Mouse (Mus musculus) lung, adult 18-20 months (tissue): ENCODE results near the gene Tbc1d16.

Source experiments
- DNase-seq, 2 experiments: peaks; one replicate each; pipeline ENCODE4 v3.0.0; 2022; ENCODE audit warnings: mixed read lengths in 2 of 2

Gene Tbc1d16

DNA sequence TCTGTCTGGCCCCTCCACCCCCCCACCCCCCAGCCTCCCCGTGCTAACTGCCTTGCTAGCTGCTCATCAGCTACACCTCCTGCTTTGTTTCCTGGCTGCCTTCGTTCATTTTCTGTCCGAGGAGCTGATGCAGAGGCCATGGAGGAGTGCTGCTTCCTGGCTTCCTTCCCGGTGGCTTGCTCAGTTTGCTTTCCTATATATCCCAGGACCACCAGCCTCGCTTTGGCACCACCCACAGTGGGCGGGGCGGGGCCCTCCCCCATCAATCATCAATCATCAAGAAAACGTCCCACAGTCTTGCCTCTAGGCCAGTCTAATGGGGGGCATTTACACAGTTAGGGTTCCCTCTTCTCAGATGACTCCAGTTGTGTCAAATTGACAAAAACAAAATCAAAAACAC is 8.1 kb upstream of the Tbc1d16 start:
- no peak for DNase-seq

DNA sequence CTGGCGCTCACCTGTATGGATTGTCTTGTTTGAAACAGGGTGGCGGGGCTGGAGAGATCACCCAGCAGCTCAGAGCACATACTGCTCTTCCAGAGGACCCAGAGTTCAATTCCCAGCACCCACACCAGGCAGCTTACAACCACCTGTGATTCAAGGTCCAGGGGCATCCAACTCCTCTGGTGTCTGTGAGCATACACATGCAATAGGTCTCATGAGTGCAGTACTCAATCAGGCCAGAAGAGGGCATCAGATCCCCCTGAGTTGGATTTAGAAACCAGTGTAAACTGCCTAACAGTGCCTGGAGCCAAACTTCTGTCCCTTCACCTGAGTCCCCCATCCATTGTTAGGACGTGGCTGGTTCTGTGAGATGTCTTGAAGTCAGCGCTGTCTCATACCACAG is 7.3 kb upstream of the Tbc1d16 start:
- peak in 1 of 2 experiments; percentile 62 for DNase-seq

DNA sequence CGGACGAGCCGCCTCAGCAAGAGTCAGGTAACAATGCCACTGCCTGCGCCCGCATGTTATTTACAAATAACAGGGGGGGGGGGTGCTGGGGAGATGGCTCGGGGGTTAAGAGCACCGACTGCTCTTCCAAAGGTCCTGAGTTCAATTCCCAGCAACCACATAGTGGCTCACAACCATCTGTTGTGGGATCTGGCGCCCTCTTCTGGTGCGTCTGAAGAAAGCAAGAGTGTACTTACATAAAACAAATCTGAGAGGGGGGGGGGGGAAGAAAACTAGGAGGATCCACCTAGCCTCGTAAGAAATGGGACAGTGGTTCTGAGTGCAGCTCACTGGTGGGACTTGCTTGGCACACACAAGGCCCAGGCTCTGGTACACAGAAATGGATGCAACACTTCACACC is 6.5 kb upstream of the Tbc1d16 start:
- no peak for DNase-seq

DNA sequence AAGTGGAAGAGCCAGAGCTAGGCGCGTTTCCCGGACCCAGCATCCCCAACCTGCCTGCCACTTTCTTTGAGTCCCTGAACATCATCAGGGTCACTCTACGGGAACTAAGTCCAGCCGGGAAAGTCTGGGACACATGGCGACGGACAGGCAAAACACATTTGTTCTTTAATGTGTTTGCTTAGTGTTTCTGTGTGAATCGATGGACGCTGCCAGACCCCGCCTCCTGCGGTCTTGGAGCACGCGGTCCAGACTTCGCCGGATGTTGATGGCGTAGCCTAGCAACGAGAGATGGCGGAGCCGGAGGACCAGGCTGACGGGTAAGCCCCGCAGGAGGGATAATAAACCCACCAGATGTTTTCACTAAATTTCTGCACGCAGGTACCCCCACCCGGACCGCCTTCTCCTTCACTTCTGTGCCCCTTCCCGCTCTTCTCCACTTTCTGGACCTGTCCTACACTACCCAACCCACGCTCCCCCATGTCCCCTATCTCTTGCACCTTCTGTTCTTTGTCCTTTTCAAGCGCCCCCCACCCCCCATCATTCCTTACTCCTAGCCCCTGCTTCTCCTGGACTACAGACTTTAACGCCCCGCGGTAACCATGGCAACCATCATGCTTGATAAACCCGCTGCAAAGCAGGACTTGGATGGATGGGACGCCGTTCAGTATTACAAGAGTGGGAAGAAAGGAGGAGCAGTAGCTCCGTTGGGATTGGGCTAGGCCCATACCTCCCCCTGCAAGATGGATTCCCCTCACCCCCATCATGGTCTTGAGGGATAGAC is 737 bp upstream of the Tbc1d16 start:
- DNase-seq: peak; percentile 80 to 88

DNA sequence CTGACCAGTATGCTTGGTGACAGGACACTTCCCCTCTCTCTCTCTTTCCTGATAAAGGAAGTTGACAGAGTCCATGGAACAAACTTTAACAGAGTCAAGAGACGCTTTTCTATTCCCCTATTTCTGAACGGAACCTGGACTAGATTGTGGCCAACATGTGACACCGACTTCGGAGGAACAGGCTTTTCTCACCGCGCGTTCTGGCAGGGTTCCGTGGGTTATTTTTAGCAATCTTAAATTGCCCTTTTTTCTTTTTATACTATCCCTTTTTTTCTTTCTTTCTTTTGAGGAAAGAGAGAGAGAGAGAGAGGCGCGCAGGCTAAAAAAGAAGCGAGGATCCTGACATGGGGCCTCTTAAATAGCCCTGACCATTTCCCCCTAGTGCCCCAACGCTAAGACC is 708 bp downstream of the Tbc1d16 start:
- DNase-seq: no peak

DNA sequence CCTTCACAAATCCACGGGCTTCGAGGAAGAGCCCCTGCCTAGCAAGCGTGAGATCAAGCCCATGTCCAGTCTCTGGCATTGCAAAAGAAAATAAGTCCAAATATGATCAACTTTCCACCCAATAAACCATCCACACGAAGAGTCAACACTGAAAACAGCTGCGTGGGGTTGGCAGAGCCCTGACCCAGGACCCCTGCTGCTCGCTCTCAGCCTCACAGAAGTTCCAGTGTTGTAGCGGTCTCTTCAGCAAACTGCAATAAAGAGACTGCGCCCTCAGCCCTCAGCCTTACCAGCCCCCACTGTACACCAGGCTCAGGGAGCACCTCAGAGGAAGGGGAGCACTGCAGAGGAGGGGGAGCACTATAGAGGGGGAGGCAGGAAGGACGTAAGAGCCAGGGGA is 2.7 kb downstream of the Tbc1d16 start:
- DNase-seq: no peak

DNA sequence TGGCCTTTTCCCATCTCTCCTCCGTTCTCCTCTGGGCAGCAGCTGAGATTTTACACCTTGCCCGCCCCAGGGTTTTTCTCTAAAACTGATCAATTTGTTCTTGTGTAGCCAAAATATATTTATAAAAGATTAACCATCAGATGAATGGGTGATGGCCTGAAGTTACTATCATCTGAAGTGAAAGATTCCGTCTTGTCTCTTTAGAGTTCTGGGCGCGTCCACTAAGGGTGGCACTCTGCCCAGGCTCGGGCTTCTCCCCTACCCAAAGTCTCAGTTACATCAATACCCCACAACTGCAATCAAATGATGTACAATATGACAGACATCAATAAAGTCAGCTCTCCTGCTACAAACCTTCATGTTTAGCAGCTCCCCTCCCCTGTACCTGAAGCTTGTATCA is 3.4 kb downstream of the Tbc1d16 start:
- DNase-seq: no peak

DNA sequence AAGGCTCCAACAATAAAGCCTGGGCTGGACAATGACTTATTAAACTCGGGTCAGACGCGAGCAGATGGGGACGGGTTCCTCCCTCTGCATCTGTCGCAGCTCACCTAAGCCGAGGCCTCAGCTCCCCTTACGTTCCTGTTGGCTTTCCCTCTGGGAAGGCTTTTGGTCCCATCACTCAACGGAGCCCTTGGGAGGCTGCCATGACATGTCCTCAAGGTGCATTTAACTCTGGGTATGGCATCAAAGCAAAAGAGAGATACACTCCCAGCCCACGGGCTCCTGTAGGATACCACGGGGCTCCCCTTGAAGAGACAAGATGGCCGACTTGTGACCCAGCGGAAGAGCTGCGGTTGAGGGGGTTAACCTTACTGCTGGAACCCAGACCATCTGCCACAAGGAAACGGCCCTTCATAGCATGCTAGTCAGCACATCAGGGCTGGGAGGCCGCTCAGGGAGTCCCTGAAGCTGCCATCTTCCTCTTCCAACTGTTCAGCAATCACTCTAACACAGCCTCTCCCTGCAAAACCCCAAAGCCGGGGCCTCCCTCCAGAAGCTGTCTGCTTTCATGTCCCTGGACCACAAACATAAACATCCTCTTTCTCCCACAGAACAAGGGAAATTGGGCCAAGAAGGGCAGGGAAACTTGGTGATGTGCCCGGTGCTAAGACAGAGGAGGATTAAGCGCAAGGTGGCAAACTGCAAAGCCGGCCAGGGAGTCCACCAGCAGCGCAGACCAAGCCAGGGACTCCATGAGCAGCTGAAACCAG is 5.0 kb downstream of the Tbc1d16 start:
- DNase-seq: peak; percentile 52 to 67

DNA sequence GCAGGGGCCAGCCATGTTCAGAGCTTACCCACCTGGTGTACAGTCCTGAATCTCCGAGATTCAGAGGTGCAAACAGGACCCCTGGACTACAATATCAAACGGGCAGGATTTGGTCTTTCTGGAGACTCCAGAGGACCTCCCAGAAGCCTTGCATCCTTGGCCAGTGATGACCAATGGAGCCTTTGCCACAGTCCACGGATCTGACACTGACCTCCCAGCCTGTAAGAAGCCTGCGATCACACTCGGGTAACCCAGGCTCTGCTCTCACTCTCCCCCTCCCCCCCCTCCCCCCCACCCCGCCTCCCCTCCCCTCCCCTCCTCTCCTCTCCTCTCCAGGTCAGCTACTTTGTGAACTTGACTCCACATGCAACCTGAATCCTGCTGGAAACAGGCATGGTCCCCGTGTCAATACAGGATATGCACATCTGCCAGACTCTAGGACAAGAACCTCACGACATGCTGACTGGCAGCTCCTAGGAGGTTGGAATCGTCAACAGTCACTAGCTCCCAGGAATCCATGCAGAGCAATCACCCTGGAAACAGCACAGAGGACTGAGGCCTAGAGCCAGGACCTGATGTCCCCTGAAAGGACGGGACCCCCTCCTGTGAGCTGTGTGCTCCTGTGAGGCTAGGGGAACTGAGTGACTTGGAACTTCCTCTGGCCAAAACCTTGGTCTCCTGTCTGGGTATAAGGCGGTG is 6.3 kb downstream of the Tbc1d16 start:
- DNase-seq: no peak

DNA sequence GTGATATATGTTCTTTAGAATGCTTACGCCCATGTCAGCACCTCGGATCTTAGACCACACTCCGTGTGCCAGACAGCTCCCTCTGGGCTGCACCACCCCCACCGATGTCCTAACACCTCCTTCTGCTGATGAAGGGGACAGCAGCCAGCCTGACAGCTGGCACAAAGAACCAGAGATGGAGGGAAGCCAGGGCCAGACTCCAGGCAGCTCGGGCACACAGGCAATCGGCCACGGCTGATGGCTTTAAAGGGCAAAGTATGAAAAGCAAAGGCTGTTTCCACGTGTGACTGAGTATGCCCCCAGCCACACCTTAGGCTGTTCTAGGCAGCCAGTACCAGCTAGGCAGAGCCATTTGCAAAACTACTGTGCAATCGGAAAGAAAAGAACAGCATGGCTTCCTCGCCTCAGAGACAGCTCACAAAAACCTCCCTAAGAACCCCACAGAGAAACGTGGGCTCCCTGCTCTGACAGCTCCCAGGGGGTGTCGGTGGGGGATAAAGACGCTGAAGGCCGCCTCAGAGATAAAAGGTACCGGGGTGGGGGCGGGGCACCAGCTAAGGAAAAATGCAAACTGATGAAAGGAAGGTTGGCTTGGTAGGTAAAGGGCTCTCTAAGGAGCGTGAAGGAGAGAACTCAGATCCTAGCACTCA is 8.4 kb downstream of the Tbc1d16 start:
- peak; percentile 44 to 68 for DNase-seq

DNA sequence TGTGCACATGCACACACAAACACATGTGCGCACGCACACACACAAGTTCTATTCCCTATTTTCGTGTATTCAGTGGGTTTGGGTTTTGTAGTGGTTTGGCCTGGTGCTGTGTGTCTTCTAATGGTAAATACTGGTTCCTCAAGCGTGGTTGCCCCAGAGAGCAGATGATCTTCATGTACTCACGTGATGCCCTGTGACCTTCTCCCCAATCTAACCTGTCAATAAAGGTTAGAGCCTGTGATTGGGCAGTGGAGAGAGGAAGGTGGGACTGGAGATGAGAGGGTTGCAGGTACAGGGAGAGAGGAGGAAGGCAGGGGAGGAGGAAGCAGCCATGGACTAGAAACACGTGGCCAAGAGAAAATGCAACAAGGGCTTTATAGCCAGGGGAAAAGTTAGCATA is 10.4 kb downstream of the Tbc1d16 start:
- DNase-seq: no peak

DNA sequence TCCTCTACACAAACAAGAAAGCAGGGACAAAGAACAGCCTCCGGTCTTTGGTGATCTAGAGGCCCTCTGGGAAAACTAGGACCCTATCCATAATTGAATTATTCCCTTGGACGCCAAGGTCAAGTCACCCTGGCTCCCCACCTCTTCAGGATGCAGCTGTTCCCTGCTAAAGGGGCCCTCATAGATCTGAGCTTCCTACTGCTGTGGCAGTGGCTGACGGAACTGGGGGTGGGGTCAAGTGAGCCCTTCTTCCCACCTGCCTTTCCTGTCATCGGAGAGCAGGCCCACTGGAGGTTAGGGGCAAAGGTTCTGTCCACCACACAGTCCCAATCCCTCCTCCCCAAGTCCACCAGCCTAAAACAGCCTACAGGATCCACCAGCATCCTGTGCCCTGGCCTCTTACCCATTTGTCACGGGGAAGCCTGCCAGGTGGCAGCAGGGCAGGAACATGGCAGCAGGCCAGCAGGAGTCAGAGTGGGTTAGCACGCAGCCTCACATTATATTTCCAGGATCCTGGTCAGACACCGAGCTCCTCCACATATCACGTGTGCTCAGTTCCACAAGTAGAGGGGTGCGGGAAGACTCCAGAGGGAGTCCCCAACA is 12.3 kb downstream of the Tbc1d16 start:
- DNase-seq: peak; percentile 67 to 78

DNA sequence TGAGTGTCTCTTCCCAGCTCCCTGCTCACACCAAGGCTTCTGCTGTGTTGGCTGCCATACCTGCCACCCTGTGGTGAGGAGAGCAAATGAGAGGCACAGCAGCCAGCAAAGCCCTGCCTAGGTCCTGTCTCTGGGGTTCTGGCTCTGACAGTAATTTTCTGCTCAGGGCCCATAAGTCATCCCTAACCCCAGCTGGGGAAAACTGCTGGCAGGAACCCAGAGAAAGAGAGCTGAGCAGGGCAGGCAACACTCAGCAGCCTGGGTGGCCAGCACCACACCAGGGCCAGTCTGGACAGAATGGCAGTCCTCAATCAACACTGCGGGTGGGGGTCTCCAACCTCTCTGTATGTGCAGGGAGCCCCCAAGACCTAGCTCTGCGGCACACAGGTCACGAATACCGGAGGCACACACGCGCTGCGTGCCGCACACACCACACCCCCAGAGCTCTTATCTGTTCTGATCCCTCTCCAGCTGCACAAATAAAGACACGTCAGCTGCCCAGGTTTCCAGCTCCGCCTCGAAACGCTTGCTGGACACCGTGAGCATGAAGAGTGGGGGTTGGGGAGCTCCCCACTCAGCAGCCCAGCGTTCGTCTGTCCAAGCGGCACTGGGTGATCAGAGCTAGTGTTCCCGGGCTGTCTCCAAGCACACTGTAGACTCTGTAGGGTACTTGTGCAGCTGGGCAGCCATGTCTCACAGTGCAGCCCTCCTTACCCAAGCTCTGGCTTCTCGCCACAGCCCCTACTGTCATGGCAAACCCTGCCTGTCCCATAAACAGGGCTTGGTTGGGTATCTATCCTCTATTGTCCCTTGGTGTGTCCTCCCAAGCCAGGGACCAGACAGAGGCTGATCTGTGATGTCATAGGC is 13.0 kb downstream of the Tbc1d16 start:
- DNase-seq: peak; percentile 81 to 88

DNA sequence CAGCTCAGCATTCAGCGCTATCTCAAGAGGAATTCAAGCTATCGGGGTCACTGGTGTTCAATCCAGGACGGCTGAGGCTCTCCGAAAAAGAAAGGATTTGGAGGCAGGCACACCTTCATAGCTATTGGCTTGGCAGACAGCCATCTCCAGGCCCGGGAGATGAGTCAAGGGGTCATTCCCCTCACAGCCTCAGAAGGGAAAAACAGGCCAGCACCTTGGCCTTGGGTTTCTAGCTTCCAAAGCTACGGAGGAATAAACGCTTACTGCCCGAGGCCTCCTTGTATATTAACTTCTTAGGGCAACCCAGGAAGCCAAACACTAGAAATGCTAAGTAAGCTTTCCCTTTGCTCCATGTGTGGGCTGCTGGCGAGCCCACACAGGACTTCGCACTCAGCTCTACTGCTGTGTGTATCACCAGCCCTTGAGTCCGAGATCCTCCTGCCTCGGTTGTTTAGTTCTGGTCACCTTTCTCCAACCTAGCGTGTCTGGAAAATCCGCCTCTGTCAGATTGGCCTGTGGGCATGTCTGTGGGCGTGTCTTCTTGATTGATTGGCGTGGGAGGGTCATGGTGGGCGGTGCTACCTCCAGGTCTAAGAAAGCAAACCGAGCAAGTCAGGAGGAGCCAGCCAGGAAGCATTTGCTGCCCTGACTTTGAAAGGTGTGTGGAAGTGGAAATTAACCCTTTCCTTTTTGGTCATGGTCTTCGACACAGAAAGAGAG is 15.0 kb downstream of the Tbc1d16 start:
- no peak for DNase-seq

DNA sequence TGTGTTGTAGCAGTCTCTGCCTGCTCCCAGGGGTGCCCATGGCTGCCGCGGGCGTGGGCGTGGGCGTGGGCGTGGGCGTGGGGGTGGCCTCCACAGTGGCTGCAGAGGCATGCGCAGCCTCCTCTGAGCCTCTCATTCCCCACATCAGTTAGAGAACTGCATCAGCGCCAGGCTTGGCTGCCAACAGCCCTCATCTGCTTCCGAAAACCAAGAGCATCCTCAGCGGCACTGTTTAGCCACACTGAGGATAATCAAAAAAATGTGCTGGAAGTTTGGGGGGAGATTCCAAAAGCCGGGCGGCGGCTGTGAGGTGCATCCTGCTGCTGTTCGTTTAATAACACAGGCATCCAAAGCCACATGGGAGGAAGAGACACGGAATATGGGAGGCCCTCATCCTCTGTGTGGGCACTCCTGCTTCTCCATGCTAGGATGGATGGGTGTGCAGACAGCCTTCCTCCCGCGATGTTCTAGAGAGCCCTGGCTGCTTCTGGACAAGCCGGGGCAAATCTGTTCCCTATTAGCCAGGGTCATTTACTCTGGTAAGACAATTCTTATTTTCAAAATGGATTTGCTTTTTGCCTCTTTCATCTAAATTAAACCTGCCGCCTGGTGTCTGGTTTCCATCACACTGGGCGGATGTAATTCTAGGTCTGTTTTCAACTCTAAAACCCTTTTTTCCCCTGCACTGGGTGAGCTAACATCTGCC is 16.5 kb downstream of the Tbc1d16 start:
- DNase-seq: no peak

DNA sequence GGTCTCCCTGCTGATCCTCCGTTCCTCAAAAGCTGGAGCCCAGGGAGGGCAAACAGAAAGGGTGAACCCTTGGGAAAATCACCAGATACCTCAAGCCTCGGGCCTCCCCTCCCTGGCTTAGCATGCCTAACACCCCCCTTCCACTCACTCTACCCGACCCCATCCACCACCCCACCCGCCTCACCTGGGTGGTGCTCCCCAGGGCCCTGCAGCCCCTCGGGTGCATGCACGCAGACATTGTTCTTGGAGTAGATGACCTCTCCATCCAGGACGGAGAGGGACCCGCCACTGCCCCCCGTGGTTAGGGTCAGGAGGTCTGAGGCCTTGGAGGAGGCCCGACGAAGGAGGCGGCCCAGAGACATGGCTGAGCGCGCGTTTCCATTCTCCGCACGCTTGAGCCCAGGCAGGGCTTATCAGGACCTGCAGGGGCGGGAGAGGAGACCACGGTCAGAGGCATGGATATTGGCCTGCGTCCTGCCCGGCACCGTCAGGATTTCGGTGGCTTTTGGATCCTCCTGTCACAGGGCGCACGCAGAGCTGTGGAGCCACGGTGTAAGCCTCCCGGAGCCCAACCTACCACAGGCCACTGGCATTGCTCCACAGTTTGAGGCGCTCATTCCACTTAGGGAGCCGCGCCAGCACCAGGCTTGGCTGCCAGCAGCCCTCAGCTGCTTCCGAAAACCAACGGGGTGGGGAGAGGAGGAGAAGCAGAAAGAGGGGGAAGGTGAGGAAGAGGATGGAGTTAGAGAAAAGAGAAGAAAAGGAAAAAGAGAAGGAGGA is 17.8 kb downstream of the Tbc1d16 start:
- DNase-seq: peak; percentile 74 to 76

DNA sequence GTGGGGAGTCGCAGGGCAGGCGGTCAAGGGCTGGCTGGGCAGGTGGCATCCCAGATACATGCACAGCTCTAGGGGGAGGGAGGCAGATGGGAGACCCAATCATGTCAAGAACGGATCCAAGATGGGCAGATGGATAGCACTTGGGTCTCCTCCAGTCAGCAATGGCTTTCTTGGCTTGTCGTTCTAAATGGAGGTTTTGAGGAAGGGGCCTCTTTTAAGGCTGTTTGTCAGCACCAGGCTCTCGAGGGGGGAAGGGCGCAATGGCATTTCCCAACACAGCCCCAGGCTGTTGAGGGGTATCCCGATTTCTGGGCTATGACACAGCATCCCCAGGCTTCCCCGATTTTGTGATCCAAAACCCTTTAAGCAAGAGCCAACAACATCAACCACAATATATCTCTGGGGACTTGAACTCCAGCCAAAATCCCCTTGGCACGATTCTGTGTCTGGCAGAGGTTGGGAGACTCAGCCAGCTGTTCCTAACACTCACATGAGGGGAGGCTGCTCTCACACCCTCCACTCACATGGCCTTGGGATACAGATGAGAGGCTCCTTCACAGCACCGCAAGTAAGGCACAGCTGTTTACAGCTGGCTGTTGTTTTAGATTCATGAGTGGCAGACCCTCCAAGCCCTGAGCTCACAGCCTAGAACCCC is 18.8 kb downstream of the Tbc1d16 start:
- peak; percentile 43 to 46 for DNase-seq

DNA sequence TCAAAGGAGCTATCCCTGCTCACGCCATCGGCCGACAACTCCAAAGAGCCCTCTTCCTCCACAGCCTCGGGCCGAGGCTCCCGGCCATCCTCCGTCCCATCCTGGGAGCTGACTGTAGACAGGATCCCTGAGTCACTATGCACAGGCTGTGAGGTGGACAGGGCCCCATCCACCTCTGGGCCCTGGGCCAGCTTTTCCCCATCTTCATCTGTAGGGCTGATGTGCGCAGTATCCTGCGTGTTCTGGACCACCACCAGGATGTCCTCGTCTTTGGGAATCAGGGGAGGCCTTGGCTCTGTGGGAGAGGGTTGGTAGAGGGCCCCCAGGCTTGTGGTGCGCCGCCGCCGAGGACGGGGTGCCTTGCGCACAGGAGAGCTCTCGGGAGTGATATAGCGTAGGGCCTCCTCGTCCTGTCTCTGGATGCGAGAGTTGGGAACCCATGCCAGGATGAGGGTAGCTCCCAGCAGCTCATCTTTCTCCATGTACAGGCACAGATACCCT is 19.4 kb downstream of the Tbc1d16 start:
- no peak for DNase-seq

DNA sequence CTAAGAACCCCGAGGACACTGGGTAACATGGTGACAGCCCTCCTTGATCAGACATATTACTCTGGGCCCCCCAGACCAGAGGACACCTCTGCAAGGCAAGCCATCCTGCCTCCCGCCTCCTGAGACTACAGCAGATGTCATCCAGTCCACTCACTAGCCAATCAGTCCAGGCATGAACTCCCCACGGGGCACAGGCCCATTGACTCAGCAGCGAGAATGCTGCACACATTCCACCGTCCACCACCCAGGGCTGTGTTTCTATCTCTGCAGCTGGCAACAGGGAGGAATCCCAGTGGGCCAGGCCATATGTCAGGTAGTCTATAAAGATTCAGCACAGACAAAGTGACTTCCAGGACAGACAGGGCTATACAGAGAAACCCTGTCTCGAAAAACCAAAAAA is 20.3 kb downstream of the Tbc1d16 start:
- no peak for DNase-seq
